Mouse (Mus musculus) lung, adult 18-20 months (tissue): Measurements from ENCODE around the gene Traip.

Experiments used
- DNase-seq, 2 experiments: peaks; one replicate each; pipeline ENCODE4 v3.0.0; 2022; ENCODE audit warnings: mixed read lengths in 2 of 2

Gene Traip

GRCm38 (mm10) chr9:107935374-107935773 is 14.6 kb upstream of the Traip start, which contains the start of gene Camkv:
Camkv (plus strand) TSS chr9:107935674.
- DNase-seq: no peak

- no peak for DNase-seq
These were observed 14.1 kb upstream of the Traip start for GRCm38 (mm10) chr9:107935790-107936214.

- no peak for DNase-seq
These were observed 13.6 kb upstream of the Traip start for GRCm38 (mm10) chr9:107936215-107936822.

- no peak for DNase-seq
These were observed 13.1 kb upstream of the Traip start for GRCm38 (mm10) chr9:107936831-107937230.

GRCm38 (mm10) chr9:107947241-107948194 is 2.4 kb upstream of the Traip start:
- no peak for DNase-seq

- DNase-seq: no peak
These were observed 583 bp upstream of the Traip start for GRCm38 (mm10) chr9:107949184-107949921.

- DNase-seq: peak; percentile 92 to 95
These were observed 772 bp downstream of the Traip start for GRCm38 (mm10) chr9:107950460-107951355.

- DNase-seq: no peak
These were observed 5.8 kb downstream of the Traip start for GRCm38 (mm10) chr9:107955613-107956289.

- no peak for DNase-seq
These were observed 7.2 kb downstream of the Traip start for GRCm38 (mm10) chr9:107957141-107957540.

GRCm38 (mm10) chr9:107959896-107960295 is 10.0 kb downstream of the Traip start:
- DNase-seq: no peak

- DNase-seq: no peak
These were observed 11.0 kb downstream of the Traip start for GRCm38 (mm10) chr9:107960928-107961327.

- DNase-seq: no peak
These were observed 11.4 kb downstream of the Traip start for GRCm38 (mm10) chr9:107961351-107961762.

- DNase-seq: no peak
These were observed 11.9 kb downstream of the Traip start for GRCm38 (mm10) chr9:107961881-107962280.

GRCm38 (mm10) chr9:107962916-107963315 is 13.0 kb downstream of the Traip start:
- DNase-seq: no peak

- peak; percentile 66 to 83 for DNase-seq
These were observed 13.8 kb downstream of the Traip start for GRCm38 (mm10) chr9:107963700-107964099.

- DNase-seq: no peak
These were observed 14.7 kb downstream of the Traip start for GRCm38 (mm10) chr9:107964681-107965080.

GRCm38 (mm10) chr9:107966676-107967075 is 16.7 kb downstream of the Traip start:
- no peak for DNase-seq

- DNase-seq: no peak
These were observed 17.5 kb downstream of the Traip start for GRCm38 (mm10) chr9:107967437-107967836.

- no peak for DNase-seq
These were observed 18.6 kb downstream of the Traip start for GRCm38 (mm10) chr9:107968531-107968930.

GRCm38 (mm10) chr9:107970311-107970710 is 20.4 kb downstream of the Traip start:
- DNase-seq: no peak
